Mouse (Mus musculus): ENCODE results near the gene Nav2.

DNA sequence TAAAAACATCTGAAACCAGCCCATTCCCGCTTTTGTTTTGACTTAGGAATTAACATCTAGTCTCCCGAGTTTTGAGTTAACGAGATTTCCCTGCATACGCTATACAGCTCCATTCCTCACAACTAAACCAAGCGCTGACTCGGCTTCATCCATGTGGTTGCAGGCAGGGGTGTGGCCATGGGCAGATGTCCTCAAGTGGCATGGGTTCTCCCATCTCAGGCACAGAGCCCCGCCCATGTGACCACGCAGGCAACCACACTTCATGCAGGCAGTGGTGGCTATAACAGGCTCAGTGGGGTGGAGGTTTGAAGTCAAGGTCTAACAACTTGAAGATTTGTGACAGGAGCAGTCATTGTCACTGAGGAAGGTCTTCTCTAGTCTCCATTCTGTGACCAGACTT is 138.8 kb downstream of the Nav2 start:
- TF ChIP-seq CTCF (IDR thresholded peaks at IDR 0.05; ENCODE audit: low read depth, low read length) (no peak), EP300 (IDR thresholded peaks at IDR 0.05; ENCODE audit: insufficient read depth, low read depth, low read length) (no peak)

Measured in ES-Bruce4 (cell line).